In genomic region chr12:13861226-13861625, GRCm38 (mm10) we compare ENCODE assay signal across 21 mouse cellular contexts.
DNase-seq lines count a peak whose midpoint lies in the region; ATAC-seq and TF ChIP-seq lines count a peak whose summit lies in the region.
"Had no signal": no experiment of that assay in that cellular context is flagged by ENCODE, and none has a peak within 500 bp of the region (broad histone marks: within the 10 kb centered on the region; RNA-seq: fewer than 3 reads in every experiment).

No protein-coding gene starts in this region.

- TF ChIP-seq POLR2A in kidney, adult 2 months (IDR thresholded peaks at IDR 0.05; ENCODE audit: low read depth, low read length), result no peak

- H3K9me3 ChIP-seq in liver, embryonic 11.5 days (ENCODE audit: control insufficient read depth, low read length), result no peaks in the 10 kb centered on the region
- H3K9me3 ChIP-seq: forebrain, embryonic 15.5 days; heart, embryonic 13.5 days had no signal

- 86% methylated on average over 7 of the region's 7 CpGs for WGBS in liver, embryonic 11.5 days
- WGBS in kidney, adult 2 months, result 80% methylated on average over 7 of the region's 7 CpGs

- no peaks in the 10 kb centered on the region for H3K36me3 ChIP-seq in liver, embryonic 11.5 days (ENCODE audit: control insufficient read depth, insufficient read depth, low read length)
- H3K36me3 ChIP-seq in kidney, adult 2 months (ENCODE audit: control insufficient read depth, insufficient read depth, low read length), result no peaks in the 10 kb centered on the region
- H3K36me3 ChIP-seq: embryonic facial prominence, embryonic 10.5 days; forebrain, embryonic 15.5 days; heart, embryonic 13.5 days had no signal

- no peak overlapping the region for H3K9ac ChIP-seq in liver, embryonic 11.5 days (ENCODE audit: low read depth, low read length)
- H3K9ac ChIP-seq: forebrain, embryonic 15.5 days; heart, embryonic 13.5 days; liver, embryonic 14.5 days had no signal

- TF ChIP-seq CTCF in layer of hippocampus, adult 2 months (conservative IDR thresholded peaks at IDR 0.05), result no peak
- no peak for TF ChIP-seq CTCF in kidney, adult 2 months (conservative IDR thresholded peaks at IDR 0.05; ENCODE audit: insufficient read depth, insufficient read length, low read depth, low read length)

- ATAC-seq in liver, embryonic 11.5 days (replicated peaks; ENCODE audit: low FRiP score), result no peak
- ATAC-seq: forebrain, embryonic 15.5 days; hindbrain, embryonic 16.5 days; intestine, postnatal 0 days had no signal

- no peak overlapping the region for H3K4me2 ChIP-seq in liver, embryonic 11.5 days
- H3K4me2 ChIP-seq: forebrain, embryonic 15.5 days; heart, embryonic 13.5 days had no signal

- no peaks in the 10 kb centered on the region for H3K27me3 ChIP-seq in liver, embryonic 11.5 days (replicated peaks; ENCODE audit: control insufficient read depth, insufficient read depth, low read length)
- no peaks in the 10 kb centered on the region for H3K27me3 ChIP-seq in kidney, adult 2 months (replicated peaks; ENCODE audit: control insufficient read depth, insufficient read depth, low read length)
- H3K27me3 ChIP-seq: forebrain, embryonic 15.5 days; heart, embryonic 13.5 days had no signal

- no peak overlapping the region; the same call in 1 of the 2 replicates for H3K27ac ChIP-seq in layer of hippocampus, adult 2 months
- H3K27ac ChIP-seq in liver, embryonic 11.5 days (ENCODE audit: low read depth, low read length), result no peak overlapping the region
- H3K27ac ChIP-seq in kidney, adult 2 months (ENCODE audit: insufficient read depth, low read depth, low read length), result no peak overlapping the region
- H3K27ac ChIP-seq: embryonic facial prominence, embryonic 10.5 days; forebrain, embryonic 15.5 days; heart, embryonic 13.5 days; liver, embryonic 14.5 days had no signal

- H3K4me3 ChIP-seq in layer of hippocampus, adult 2 months, result no peak overlapping the region
- no peak overlapping the region for H3K4me3 ChIP-seq in liver, embryonic 11.5 days (ENCODE audit: low read depth, low read length)
- no peak overlapping the region for H3K4me3 ChIP-seq in kidney, adult 2 months (ENCODE audit: insufficient read depth, low read depth, low read length)
- H3K4me3 ChIP-seq: embryonic facial prominence, embryonic 10.5 days; forebrain, embryonic 15.5 days; heart, embryonic 13.5 days had no signal

- intact Hi-C loops in left cerebral cortex, postnatal 10 days (cut with DNase I), result no loop called here

- peak; percentile 62 for DNase-seq in layer of hippocampus, adult 11-12 months (ENCODE audit: low spot score)
- DNase-seq in layer of hippocampus, postnatal 25 days (ENCODE audit: extremely low spot score in 1 of 2, low spot score in 1 of 2), result no peak
- DNase-seq in layer of hippocampus, adult 2 months (ENCODE audit: low spot score in 2 of 2), result peak; percentile 45 to 75
- peak; percentile 23 to 36 for DNase-seq in left cerebral cortex, postnatal 10 days (ENCODE audit: extremely low spot score in 1 of 2, low spot score in 2 of 2)
- peak; percentile 56 for DNase-seq in right cerebral cortex, postnatal 25 days
- no peak for DNase-seq in spleen, postnatal 36 days (ENCODE audit: low spot score in 2 of 2)
- DNase-seq in liver, embryonic 11.5 days (ENCODE audit: low spot score), result no peak
- DNase-seq in kidney, adult 2 months, result no peak
- DNase-seq: adrenal gland, adult 8-10 months; cerebellum, adult 11-12 months; cerebellum, postnatal 25 days; gastrocnemius, postnatal 14 days; heart, postnatal 36 days; kidney, postnatal 10 days; midbrain, embryonic 14.5 days had no signal

- no peaks in the 10 kb centered on the region for H3K4me1 ChIP-seq in liver, embryonic 11.5 days (replicated peaks; ENCODE audit: control insufficient read depth, insufficient read depth, low read length)
- no peaks in the 10 kb centered on the region for H3K4me1 ChIP-seq in kidney, adult 2 months (ENCODE audit: control insufficient read depth, insufficient read depth, low read length)
- H3K4me1 ChIP-seq: embryonic facial prominence, embryonic 10.5 days; forebrain, embryonic 15.5 days had no signal

Comparison
In these comparisons a context has a peak if more than half of its experiments do, and no peak if none do; other contexts are left out.
1. DNase-seq: peak in layer of hippocampus, adult 11-12 months (single experiment), layer of hippocampus, adult 2 months (2 of 2), left cerebral cortex, postnatal 10 days (2 of 2) and right cerebral cortex, postnatal 25 days (single experiment); none in layer of hippocampus, postnatal 25 days (0 of 2), spleen, postnatal 36 days (0 of 2), liver, embryonic 11.5 days (single experiment) and kidney, adult 2 months (single experiment).